Mouse (Mus musculus) layer of hippocampus, adult 18-20 months (tissue): ENCODE results near the gene Pidd1. TPM values are rescaled to one million over a fixed set of nuclear protein-coding genes. Genes with fewer than 3 reads are reported as not detected.

Experiments
- DNase-seq, 2 experiments: peaks; one replicate each; pipeline ENCODE4 v3.0.0; 2022; ENCODE audit warnings: low spot score in 2 of 2
- total RNA-seq, 2 experiments: library from RNA; stranded (reverse); gene quantifications; 2 replicates each; pipeline ENCODE4 v1.2.3; 2021

Gene Pidd1
- total RNA-seq, 2 experiments from 2014 or later: 0.69 to 1.1 TPM

- no peak for DNase-seq
Observed at GRCm38 (mm10) chr7:141474160-141474559, 30.3 kb upstream of the Pidd1 start.

- no peak for DNase-seq
Observed at GRCm38 (mm10) chr7:141472763-141473162, 28.9 kb upstream of the Pidd1 start.

GRCm38 (mm10) chr7:141472226-141472625, 28.4 kb upstream of the Pidd1 start:
- DNase-seq: no peak

- no peak for DNase-seq
Observed at GRCm38 (mm10) chr7:141471236-141471635, 27.4 kb upstream of the Pidd1 start.

- no peak for DNase-seq
Observed at GRCm38 (mm10) chr7:141470637-141470944, 26.8 kb upstream of the Pidd1 start.

- no peak for DNase-seq
Observed at GRCm38 (mm10) chr7:141469901-141470636, 26.2 kb upstream of the Pidd1 start.

GRCm38 (mm10) chr7:141469352-141469751, 25.5 kb upstream of the Pidd1 start:
- DNase-seq: no peak

GRCm38 (mm10) chr7:141468522-141469211, 24.8 kb upstream of the Pidd1 start:
- DNase-seq: peak in 1 of 2 experiments; percentile 65

GRCm38 (mm10) chr7:141468164-141468521, 24.3 kb upstream of the Pidd1 start:
- no peak for DNase-seq

- no peak for DNase-seq
Observed at GRCm38 (mm10) chr7:141467230-141468030, 23.6 kb upstream of the Pidd1 start, which contains the start of gene Cd151. Gene Cd151 (plus strand): TSS chr7:141467392.

- no peak for DNase-seq
Observed at GRCm38 (mm10) chr7:141466607-141467148, 22.9 kb upstream of the Pidd1 start.

GRCm38 (mm10) chr7:141466045-141466394, 22.2 kb upstream of the Pidd1 start:
- DNase-seq: no peak

- no peak for DNase-seq
Observed at GRCm38 (mm10) chr7:141465388-141466044, 21.7 kb upstream of the Pidd1 start.

- DNase-seq: no peak
Observed at GRCm38 (mm10) chr7:141464603-141465201, 20.9 kb upstream of the Pidd1 start.

- no peak for DNase-seq
Observed at GRCm38 (mm10) chr7:141463824-141464602, 20.2 kb upstream of the Pidd1 start.

- no peak for DNase-seq
Observed at GRCm38 (mm10) chr7:141462333-141462821, 18.6 kb upstream of the Pidd1 start.

- no peak for DNase-seq
Observed at GRCm38 (mm10) chr7:141461521-141462332, 17.9 kb upstream of the Pidd1 start.

- no peak for DNase-seq
Observed at GRCm38 (mm10) chr7:141460391-141461113, 16.7 kb upstream of the Pidd1 start, which contains the start of gene Cracr2b. Gene Cracr2b (plus strand): TSS chr7:141461094.
